Mouse (Mus musculus) neutrophil, adult 59 days (primary cell): ENCODE results near the gene Sfxn1. TPM values are rescaled to one million over a fixed set of nuclear protein-coding genes. Genes with fewer than 3 reads are reported as not detected.

Source experiments
- total RNA-seq, 2 experiments: library from RNA; stranded (reverse); gene quantifications; 1 replicate in 1 of 2; 2 replicates in 1 of 2; pipeline ENCODE4 v1.2.4; 2023

Sfxn1 gene
- 10 to 100 TPM; 21.4 to 21.9 TPM for total RNA-seq

DNA sequence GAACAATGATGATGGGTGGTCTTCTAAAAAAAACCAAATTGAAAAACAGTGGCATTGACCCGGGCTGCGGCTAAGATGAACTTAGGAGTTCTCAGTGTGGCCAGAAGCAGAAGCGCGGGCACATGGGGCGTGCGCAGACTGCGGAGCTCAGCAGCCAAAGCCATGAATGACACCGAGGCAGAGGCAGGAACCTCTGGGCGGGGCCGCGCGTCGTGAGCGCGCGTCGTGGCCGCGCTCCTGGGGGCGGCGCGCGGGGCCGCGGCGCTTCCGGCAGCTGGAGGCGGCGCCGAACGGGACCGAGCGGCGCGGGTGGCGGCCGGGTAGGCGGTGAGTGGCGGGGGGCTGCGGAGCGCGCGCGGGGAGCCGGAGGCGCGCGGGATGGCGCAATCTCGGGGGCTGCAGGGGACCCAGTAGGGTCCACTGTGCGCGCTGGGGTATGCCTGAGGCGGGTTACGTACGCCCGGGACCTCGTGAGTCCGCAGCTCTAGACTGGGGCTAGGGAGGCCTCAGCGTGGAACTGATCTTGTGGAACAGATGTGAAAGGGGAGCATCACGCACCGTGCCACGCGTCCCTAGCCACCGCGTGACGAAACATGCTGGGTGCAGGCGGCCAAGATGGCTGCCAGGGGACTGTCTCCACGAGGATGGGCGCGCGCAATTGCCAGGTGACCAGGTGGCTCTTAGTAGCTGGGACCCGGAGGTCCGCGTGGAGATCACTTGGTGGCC, at the start of gene Sfxn1:
Gene Sfxn1 (plus strand): TSS at position 264 of the 726 bp plus-strand sequence.

DNA sequence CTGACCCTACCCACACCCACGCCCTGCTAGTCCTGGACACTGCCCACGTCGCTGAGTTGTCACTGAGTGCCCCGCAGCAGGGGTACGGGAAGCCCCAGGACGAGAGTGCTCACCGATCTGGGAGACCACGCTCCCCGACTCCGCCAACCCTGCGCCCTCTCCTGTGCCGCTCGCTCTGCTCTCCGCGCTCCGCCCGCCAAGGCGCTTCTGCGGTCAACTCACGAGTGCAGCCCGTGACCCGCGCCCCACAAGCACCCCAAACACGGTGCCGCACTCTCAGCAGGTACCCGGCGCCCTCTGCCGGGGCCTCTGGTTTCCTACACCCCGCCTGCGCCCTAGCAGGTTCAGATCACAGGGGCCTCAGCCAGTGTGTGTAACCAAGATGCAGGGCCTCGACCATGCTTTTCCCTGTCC, 16.2 kb upstream of the Sfxn1 start, which contains the start of gene Drd1:
Gene Drd1 (minus strand): TSS at position 258 of the 414 bp plus-strand sequence.

Other genes starting within 250 kb of the Sfxn1 start
- gene Drd1, start 16.2 kb upstream of the Sfxn1 start, total RNA-seq: not detected
- 10 to 100 TPM; 29.0 to 31.0 TPM for gene Hrh2, start 120.3 kb downstream of the Sfxn1 start, total RNA-seq